Mouse (Mus musculus) midbrain, embryonic 10.5 days (tissue): ENCODE data around the gene Baz2b. TPM values are rescaled to one million over a fixed set of nuclear protein-coding genes. Genes with fewer than 3 reads are reported as not detected.

Source experiments
- DNase-seq: peaks from one replicate; pipeline ENCODE4 v3.0.0-alpha.2; 2017; ENCODE audit warnings: low spot score
- H3K27ac ChIP-seq: fragments of 300-500 bp; sonication (generic); replicated peaks from 2 replicates; pipeline ENCODE4 v1.5.1; 2016; ENCODE audit warnings: mild to moderate bottlenecking
- H3K27me3 ChIP-seq: fragments of 300-500 bp; sonication (generic); 2 replicates; pipeline ENCODE4 v1.6.1; 2016; ENCODE audit warnings: low read depth, mild to moderate bottlenecking; ENCODE audit not compliant: poor library complexity, severe bottlenecking
- H3K36me3 ChIP-seq: fragments of 300-500 bp; sonication (generic); 2 replicates; pipeline ENCODE4 v1.6.1; 2016; ENCODE audit warnings: mild to moderate bottlenecking, moderate library complexity
- H3K4me1 ChIP-seq: fragments of 300-500 bp; sonication (generic); 2 replicates; pipeline ENCODE4 v1.6.1; 2016
- H3K4me3 ChIP-seq: fragments of 300-500 bp; sonication (generic); 2 replicates; pipeline ENCODE4 v1.5.1; 2016; ENCODE audit warnings: mild to moderate bottlenecking, moderate library complexity
- H3K9me3 ChIP-seq: fragments of 300-500 bp; sonication (generic); replicated peaks from 2 replicates; pipeline ENCODE4 v1.6.1; 2016; ENCODE audit warnings: mild to moderate bottlenecking
- WGBS: fragments of 180-500 bp; shearing (Covaris S2); methylation state at CpG from one replicate; pipeline ENCODE4 v1.1.7; 2016; 5-methylcytosine and 5-hydroxymethylcytosine counted together
- polyA plus RNA-seq: library from polyadenylated mRNA; unstranded; fragments of >200 nt; fragmentation: Nextera tagmentation; extraction: Ambion mirVana; gene quantifications from 2 replicates; pipeline ENCODE4 v1.2.1, GENCODE M21; 2016

Gene Baz2b
- polyA plus RNA-seq, 1 experiment from 2014 or later = 59.7 TPM

- H3K4me3 ChIP-seq = no peak overlapping the region
- DNase-seq = no peak
- 79% methylated on average over 3 of the region's 3 CpGs for WGBS
- no peak overlapping the region for H3K27ac ChIP-seq
- peaks cover 6% of the 10 kb centered on the region; the same call in 1 of the 2 replicates for H3K9me3 ChIP-seq
- H3K4me1 ChIP-seq = no peaks in the 10 kb centered on the region
- no peaks in the 10 kb centered on the region for H3K27me3 ChIP-seq
- H3K36me3 ChIP-seq = no peaks in the 10 kb centered on the region
Observed at GRCm38 (mm10) chr2:60177490-60177889, 32.1 kb downstream of the Baz2b start.

- Histone ChIP-seq H3K4me3 (no peak overlapping the region), H3K27me3 (no peaks in the 10 kb centered on the region), H3K4me1 (no peaks in the 10 kb centered on the region), H3K36me3 (no peaks in the 10 kb centered on the region), H3K27ac (no peak overlapping the region), H3K9me3 (peaks cover 6% of the 10 kb centered on the region; the same call in 1 of the 2 replicates)
- WGBS = 83% methylated on average over 5 of the region's 5 CpGs
- DNase-seq = no peak
Observed at GRCm38 (mm10) chr2:60176087-60176486, 33.6 kb downstream of the Baz2b start.

- no peak for DNase-seq
- no peaks in the 10 kb centered on the region for H3K36me3 ChIP-seq
- WGBS = 90% methylated on average over 3 of the region's 4 CpGs
Observed at GRCm38 (mm10) chr2:60175078-60175477, 34.6 kb downstream of the Baz2b start.

GRCm38 (mm10) chr2:60173595-60173994 is 36.0 kb downstream of the Baz2b start:
- WGBS = 92% methylated on average over 4 of the region's 4 CpGs
- H3K4me1 ChIP-seq = no peaks in the 10 kb centered on the region
- H3K4me3 ChIP-seq = no peak overlapping the region
- no peak for DNase-seq
- H3K36me3 ChIP-seq = no peaks in the 10 kb centered on the region
- peaks cover 6% of the 10 kb centered on the region; the same call in 1 of the 2 replicates for H3K9me3 ChIP-seq
- H3K27me3 ChIP-seq = no peaks in the 10 kb centered on the region
- no peak overlapping the region for H3K27ac ChIP-seq

More at GRCm38 (mm10) chr2:60175078-60175477, 34.6 kb downstream of the Baz2b start:
- peaks cover 6% of the 10 kb centered on the region; the same call in 1 of the 2 replicates for H3K9me3 ChIP-seq
- H3K4me3 ChIP-seq = no peak overlapping the region
- H3K4me1 ChIP-seq = no peaks in the 10 kb centered on the region
- no peaks in the 10 kb centered on the region for H3K27me3 ChIP-seq
- H3K27ac ChIP-seq = no peak overlapping the region

- 64% methylated on average over 3 of the region's 3 CpGs for WGBS
- Histone ChIP-seq H3K27ac (no peak overlapping the region), H3K9me3 (peaks cover 6% of the 10 kb centered on the region; the same call in 1 of the 2 replicates), H3K36me3 (no peaks in the 10 kb centered on the region), H3K4me3 (no peak overlapping the region), H3K4me1 (no peaks in the 10 kb centered on the region), H3K27me3 (no peaks in the 10 kb centered on the region)
- no peak for DNase-seq
Observed at GRCm38 (mm10) chr2:60173190-60173589, 36.4 kb downstream of the Baz2b start.

- 69% methylated on average over 2 of the region's 2 CpGs for WGBS
- H3K27ac ChIP-seq = no peak overlapping the region
Observed at GRCm38 (mm10) chr2:60172531-60172914, 37.1 kb downstream of the Baz2b start.

GRCm38 (mm10) chr2:60171786-60172530 is 37.7 kb downstream of the Baz2b start:
- DNase-seq = no peak
- Histone ChIP-seq H3K27me3 (no peaks in the 10 kb centered on the region), H3K4me1 (no peaks in the 10 kb centered on the region), H3K27ac (no peak overlapping the region), H3K36me3 (no peaks in the 10 kb centered on the region), H3K9me3 (peaks cover 6% of the 10 kb centered on the region; the same call in 1 of the 2 replicates), H3K4me3 (no peak overlapping the region)
- WGBS = 85% methylated on average over 7 of the region's 7 CpGs

More at GRCm38 (mm10) chr2:60172531-60172914, 37.1 kb downstream of the Baz2b start:
- Histone ChIP-seq H3K4me3 (no peak overlapping the region), H3K36me3 (no peaks in the 10 kb centered on the region), H3K27me3 (no peaks in the 10 kb centered on the region), H3K9me3 (peaks cover 6% of the 10 kb centered on the region; the same call in 1 of the 2 replicates), H3K4me1 (no peaks in the 10 kb centered on the region)
- DNase-seq = no peak

- Histone ChIP-seq H3K27me3 (no peaks in the 10 kb centered on the region), H3K27ac (no peak overlapping the region), H3K4me1 (no peaks in the 10 kb centered on the region), H3K4me3 (no peak overlapping the region), H3K36me3 (no peaks in the 10 kb centered on the region), H3K9me3 (no peaks in the 10 kb centered on the region)
- 88% methylated on average over 4 of the region's 4 CpGs for WGBS
- DNase-seq = no peak
Observed at GRCm38 (mm10) chr2:60166878-60167277, 42.8 kb downstream of the Baz2b start.

GRCm38 (mm10) chr2:60165679-60166078 is 44.0 kb downstream of the Baz2b start:
- no peak overlapping the region for H3K4me3 ChIP-seq
- no peaks in the 10 kb centered on the region for H3K27me3 ChIP-seq
- H3K27ac ChIP-seq = no peak overlapping the region
- no peaks in the 10 kb centered on the region for H3K9me3 ChIP-seq
- no peak for DNase-seq
- H3K4me1 ChIP-seq = no peaks in the 10 kb centered on the region
- H3K36me3 ChIP-seq = no peaks in the 10 kb centered on the region
- 96% methylated on average over 11 of the region's 11 CpGs for WGBS

GRCm38 (mm10) chr2:60163744-60164143 is 45.9 kb downstream of the Baz2b start:
- no peaks in the 10 kb centered on the region for H3K9me3 ChIP-seq
- WGBS = 85% methylated on average over 2 of the region's 2 CpGs
- DNase-seq = no peak

GRCm38 (mm10) chr2:60152481-60152880 is 57.2 kb downstream of the Baz2b start:
- Histone ChIP-seq H3K27ac (no peak overlapping the region), H3K9me3 (no peaks in the 10 kb centered on the region), H3K36me3 (no peaks in the 10 kb centered on the region), H3K4me3 (no peak overlapping the region), H3K4me1 (peaks cover 5% of the 10 kb centered on the region), H3K27me3 (no peaks in the 10 kb centered on the region)
- no peak for DNase-seq
- 81% methylated on average over 2 of the region's 2 CpGs for WGBS

More at GRCm38 (mm10) chr2:60163744-60164143, 45.9 kb downstream of the Baz2b start:
- no peaks in the 10 kb centered on the region for H3K36me3 ChIP-seq
- no peak overlapping the region for H3K4me3 ChIP-seq
- H3K4me1 ChIP-seq = no peaks in the 10 kb centered on the region
- H3K27me3 ChIP-seq = no peaks in the 10 kb centered on the region
- H3K27ac ChIP-seq = no peak overlapping the region

GRCm38 (mm10) chr2:60148651-60149050 is 61.0 kb downstream of the Baz2b start:
- H3K9me3 ChIP-seq = no peaks in the 10 kb centered on the region
- no peaks in the 10 kb centered on the region for H3K36me3 ChIP-seq
- no peak overlapping the region for H3K4me3 ChIP-seq
- H3K4me1 ChIP-seq = peaks cover 5% of the 10 kb centered on the region
- H3K27ac ChIP-seq = no peak overlapping the region
- WGBS = 41% methylated on average over 5 of the region's 5 CpGs
- H3K27me3 ChIP-seq = no peaks in the 10 kb centered on the region; the same call in 1 of the 2 replicates
- no peak for DNase-seq

- Histone ChIP-seq H3K9me3 (no peaks in the 10 kb centered on the region), H3K4me1 (peaks cover 9% of the 10 kb centered on the region), H3K27me3 (no peaks in the 10 kb centered on the region; the same call in 1 of the 2 replicates), H3K4me3 (no peak overlapping the region), H3K27ac (no peak overlapping the region), H3K36me3 (no peaks in the 10 kb centered on the region)
- 46% methylated on average over 3 of the region's 3 CpGs for WGBS
- DNase-seq = no peak
Observed at GRCm38 (mm10) chr2:60147428-60147827, 62.2 kb downstream of the Baz2b start.
